Mouse (Mus musculus): ENCODE data around the gene Enox1. TPM values are rescaled to one million over a fixed set of nuclear protein-coding genes. Genes with fewer than 3 reads are reported as not detected.

Gene Enox1
- polyA plus RNA-seq, 2 experiments: 13.5 to 15.6 TPM

- Histone ChIP-seq H3K36me3 (ENCODE audit: control insufficient read depth, insufficient read depth, low read length) (no peaks in the 10 kb centered on the region), H3K9me3 (ENCODE audit: control insufficient read depth, low read length) (no peaks in the 10 kb centered on the region), H3K4me1 (ENCODE audit: control insufficient read depth, insufficient read depth, low read length) (0 out of 2 replicates have a peak, but pooled peaks cover 3% of the 10 kb centered on the region), H3K4me2 (replicated peaks; ENCODE audit: low read depth, low read length, severe bottlenecking) (no peak overlapping the region), H3K4me3 (replicated peaks; ENCODE audit: low read length) (no peak overlapping the region), H3K27ac (replicated peaks; ENCODE audit: low read depth, low read length) (no peak overlapping the region), H3K9ac (ENCODE audit: low read depth, low read length, severe bottlenecking) (no peak overlapping the region), H3K27me3 (ENCODE audit: control insufficient read depth, insufficient read depth, low read length) (no peaks in the 10 kb centered on the region)
- no peak for ATAC-seq (ENCODE audit: low FRiP score, low read depth)
- TF ChIP-seq POLR2A (IDR thresholded peaks at IDR 0.05; ENCODE audit: borderline replicate concordance, extremely low read depth, insufficient read depth, insufficient read length): no peak
- DNase-seq (ENCODE audit: low spot score): no peak
- WGBS: 86% methylated on average over 6 of the region's 6 CpGs
Measured at GRCm38 (mm10) chr14:77214848-77215247, 58.3 kb downstream of the Enox1 start.

GRCm38 (mm10) chr14:77225346-77225745 lies 68.8 kb downstream of the Enox1 start:
- DNase-seq (ENCODE audit: low spot score): no peak

DNA sequence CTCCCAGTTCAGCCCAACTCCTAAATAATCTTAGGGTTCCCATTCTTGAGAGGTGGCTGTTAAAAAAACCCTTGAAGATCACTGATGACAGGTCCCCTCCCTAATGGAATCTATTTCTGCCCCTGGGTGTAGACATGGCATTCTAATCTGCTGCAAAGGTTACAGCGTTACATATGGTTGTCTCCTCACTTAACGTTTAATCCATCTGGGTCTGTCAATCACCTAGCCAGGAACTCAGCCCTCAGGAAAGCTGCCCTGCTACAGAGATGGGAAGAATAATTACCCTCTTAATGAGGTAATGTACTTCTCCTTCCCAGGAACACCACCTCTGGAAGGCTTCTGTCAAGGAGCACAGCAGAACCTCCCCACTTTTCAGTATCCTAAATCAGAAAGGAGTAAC lies 82.2 kb downstream of the Enox1 start:
- Histone ChIP-seq H3K9me3 (ENCODE audit: control insufficient read depth, low read length) (no peaks in the 10 kb centered on the region), H3K27me3 (ENCODE audit: control insufficient read depth, insufficient read depth, low read length) (no peaks in the 10 kb centered on the region), H3K4me1 (ENCODE audit: control insufficient read depth, insufficient read depth, low read length) (no peaks in the 10 kb centered on the region), H3K4me3 (replicated peaks; ENCODE audit: low read length) (no peak overlapping the region), H3K9ac (ENCODE audit: low read depth, low read length, severe bottlenecking) (no peak overlapping the region), H3K27ac (replicated peaks; ENCODE audit: low read depth, low read length) (no peak overlapping the region), H3K4me2 (replicated peaks; ENCODE audit: low read depth, low read length, severe bottlenecking) (no peak overlapping the region), H3K36me3 (ENCODE audit: control insufficient read depth, insufficient read depth, low read length) (no peaks in the 10 kb centered on the region)
- DNase-seq (ENCODE audit: low spot score) (no peak), ATAC-seq (ENCODE audit: low FRiP score, low read depth) (no peak)
- 62% methylated on average over 2 of the region's 2 CpGs for WGBS
- no peak for TF ChIP-seq POLR2A (IDR thresholded peaks at IDR 0.05; ENCODE audit: borderline replicate concordance, extremely low read depth, insufficient read depth, insufficient read length)

More at GRCm38 (mm10) chr14:77225346-77225745, 68.8 kb downstream of the Enox1 start:
- Histone ChIP-seq H3K4me1 (ENCODE audit: control insufficient read depth, insufficient read depth, low read length) (no peaks in the 10 kb centered on the region), H3K4me3 (replicated peaks; ENCODE audit: low read length) (no peak overlapping the region), H3K27ac (replicated peaks; ENCODE audit: low read depth, low read length) (no peak overlapping the region), H3K36me3 (ENCODE audit: control insufficient read depth, insufficient read depth, low read length) (no peaks in the 10 kb centered on the region), H3K4me2 (replicated peaks; ENCODE audit: low read depth, low read length, severe bottlenecking) (no peak overlapping the region), H3K27me3 (ENCODE audit: control insufficient read depth, insufficient read depth, low read length) (no peaks in the 10 kb centered on the region), H3K9me3 (ENCODE audit: control insufficient read depth, low read length) (no peaks in the 10 kb centered on the region), H3K9ac (ENCODE audit: low read depth, low read length, severe bottlenecking) (no peak overlapping the region)
- no peak; the same call in 1 of the 2 replicates for ATAC-seq (ENCODE audit: low FRiP score, low read depth)
- no peak for TF ChIP-seq POLR2A (IDR thresholded peaks at IDR 0.05; ENCODE audit: borderline replicate concordance, extremely low read depth, insufficient read depth, insufficient read length)
- 81% methylated on average over 10 of the region's 10 CpGs for WGBS

DNA sequence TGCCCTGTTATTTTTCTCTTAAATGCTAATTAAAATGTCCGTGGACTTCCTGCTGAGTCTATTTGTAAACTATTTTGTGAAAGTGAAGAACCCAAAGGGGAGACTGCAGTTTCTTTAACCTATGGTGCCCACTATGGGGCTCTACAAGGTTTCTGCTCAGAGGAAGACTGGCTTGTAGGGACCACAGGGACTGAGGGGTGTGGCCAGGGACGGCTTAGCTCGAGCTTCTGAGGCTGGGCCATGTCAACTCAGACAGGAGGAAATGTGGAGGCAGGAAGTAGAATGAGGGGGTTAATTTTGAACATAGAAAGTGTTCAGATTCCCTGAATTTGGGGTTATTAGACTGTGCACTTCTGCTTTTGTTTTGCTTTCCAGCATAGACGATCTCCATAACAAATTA lies 82.8 kb downstream of the Enox1 start:
- no peak overlapping the region for H3K9ac ChIP-seq (ENCODE audit: low read depth, low read length, severe bottlenecking)
- TF ChIP-seq POLR2A (IDR thresholded peaks at IDR 0.05; ENCODE audit: borderline replicate concordance, extremely low read depth, insufficient read depth, insufficient read length): no peak
- no peaks in the 10 kb centered on the region for H3K36me3 ChIP-seq (ENCODE audit: control insufficient read depth, insufficient read depth, low read length)
- DNase-seq (ENCODE audit: low spot score): no peak
- H3K27ac ChIP-seq (replicated peaks; ENCODE audit: low read depth, low read length): no peak overlapping the region
- no peak for ATAC-seq (ENCODE audit: low FRiP score, low read depth)
- 25% methylated on average over 4 of the region's 4 CpGs for WGBS
- no peaks in the 10 kb centered on the region for H3K4me1 ChIP-seq (ENCODE audit: control insufficient read depth, insufficient read depth, low read length)
- H3K27me3 ChIP-seq (ENCODE audit: control insufficient read depth, insufficient read depth, low read length): no peaks in the 10 kb centered on the region
- no peaks in the 10 kb centered on the region for H3K9me3 ChIP-seq (ENCODE audit: control insufficient read depth, low read length)
- no peak overlapping the region for H3K4me2 ChIP-seq (replicated peaks; ENCODE audit: low read depth, low read length, severe bottlenecking)
- H3K4me3 ChIP-seq (replicated peaks; ENCODE audit: low read length): no peak overlapping the region

DNA sequence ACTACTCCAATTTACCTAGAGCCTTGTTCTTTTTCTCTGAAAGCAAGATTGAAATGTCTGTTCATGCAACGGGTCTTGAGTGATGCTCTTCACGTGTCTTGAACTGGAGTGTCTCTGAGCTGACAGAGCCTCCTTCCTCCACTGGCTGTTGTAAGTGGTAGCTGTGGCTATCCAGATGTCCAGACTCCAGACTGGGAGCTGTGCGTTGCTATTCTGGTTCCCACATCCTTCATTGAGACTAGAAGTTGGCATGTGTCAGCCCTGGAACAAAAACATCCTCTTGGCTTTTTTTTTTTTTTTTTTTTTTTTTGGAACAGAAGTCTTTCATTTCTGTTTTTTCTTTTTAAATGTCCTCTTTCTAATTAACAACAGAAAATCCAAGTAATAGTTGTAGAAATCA lies 90.4 kb downstream of the Enox1 start:
- 92% methylated on average over 3 of the region's 3 CpGs for WGBS

DNA sequence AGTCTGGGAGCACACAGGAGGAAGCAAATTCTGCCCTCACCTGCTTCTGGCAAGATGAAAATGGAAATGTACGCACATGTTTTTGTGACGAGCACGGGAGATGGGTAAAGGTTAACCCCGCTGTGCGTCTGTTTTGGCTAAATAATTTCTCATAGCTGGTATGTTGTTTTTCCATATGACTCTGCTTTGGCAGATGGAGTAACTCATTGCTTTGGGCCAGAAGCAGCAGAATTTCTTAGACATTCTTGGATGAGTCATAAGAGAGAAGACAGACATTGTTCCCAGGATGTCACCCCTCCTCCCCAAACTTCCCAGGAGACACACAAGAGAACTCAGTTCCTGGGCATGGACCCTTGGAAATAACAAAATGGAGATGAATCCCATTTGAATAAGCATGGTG lies 91.9 kb downstream of the Enox1 start:
- Histone ChIP-seq H3K9me3 (ENCODE audit: control insufficient read depth, low read length) (peaks cover 5% of the 10 kb centered on the region; the same call in 1 of the 2 replicates), H3K4me2 (replicated peaks; ENCODE audit: low read depth, low read length, severe bottlenecking) (no peak overlapping the region), H3K27me3 (ENCODE audit: control insufficient read depth, insufficient read depth, low read length) (no peaks in the 10 kb centered on the region), H3K4me1 (ENCODE audit: control insufficient read depth, insufficient read depth, low read length) (peaks cover 9% of the 10 kb centered on the region), H3K4me3 (replicated peaks; ENCODE audit: low read length) (no peak overlapping the region), H3K9ac (ENCODE audit: low read depth, low read length, severe bottlenecking) (no peak overlapping the region), H3K36me3 (ENCODE audit: control insufficient read depth, insufficient read depth, low read length) (peaks cover 2% of the 10 kb centered on the region; the same call in 1 of the 2 replicates), H3K27ac (replicated peaks; ENCODE audit: low read depth, low read length) (no peak overlapping the region)
- no peak for TF ChIP-seq POLR2A (IDR thresholded peaks at IDR 0.05; ENCODE audit: borderline replicate concordance, extremely low read depth, insufficient read depth, insufficient read length)
- DNase-seq (ENCODE audit: low spot score): no peak
- WGBS: 67% methylated on average over 5 of the region's 5 CpGs
- no peak for ATAC-seq (ENCODE audit: low FRiP score, low read depth)

More for the DNA sequence above, 90.4 kb downstream of the Enox1 start:
- Histone ChIP-seq H3K4me2 (replicated peaks; ENCODE audit: low read depth, low read length, severe bottlenecking) (no peak overlapping the region), H3K27me3 (ENCODE audit: control insufficient read depth, insufficient read depth, low read length) (no peaks in the 10 kb centered on the region), H3K4me1 (ENCODE audit: control insufficient read depth, insufficient read depth, low read length) (peaks cover 7% of the 10 kb centered on the region), H3K9me3 (ENCODE audit: control insufficient read depth, low read length) (peaks cover 5% of the 10 kb centered on the region; the same call in 1 of the 2 replicates), H3K4me3 (replicated peaks; ENCODE audit: low read length) (no peak overlapping the region), H3K9ac (ENCODE audit: low read depth, low read length, severe bottlenecking) (no peak overlapping the region), H3K36me3 (ENCODE audit: control insufficient read depth, insufficient read depth, low read length) (peaks cover 2% of the 10 kb centered on the region; the same call in 1 of the 2 replicates), H3K27ac (replicated peaks; ENCODE audit: low read depth, low read length) (no peak overlapping the region)
- ATAC-seq (ENCODE audit: low FRiP score, low read depth): no peak
- no peak for TF ChIP-seq POLR2A (IDR thresholded peaks at IDR 0.05; ENCODE audit: borderline replicate concordance, extremely low read depth, insufficient read depth, insufficient read length)
- DNase-seq (ENCODE audit: low spot score): no peak
